Mouse (Mus musculus) frontal cortex, postnatal 10 days (tissue): ENCODE measurements around the gene Stfa1.
"Not testable (repeated sequence)": the region's sequence is repeated elsewhere in the genome, so short reads cannot be mapped to it uniquely, and the experiment has no call there.

ENCODE experiments used
- DNase-seq, 2 experiments: peaks; one replicate each; pipeline ENCODE4 v3.0.0; 2022; ENCODE audit warnings: low spot score in 2 of 2, mixed read lengths in 1 of 2

Stfa1 gene

GRCm38 (mm10) chr16:36276796-36277195, at the start of gene Stfa1:
Gene Stfa1 (plus strand): TSS chr16:36276951.
- DNase-seq: not testable (repeated sequence)

- not testable (repeated sequence) for DNase-seq
Observed at GRCm38 (mm10) chr16:36260585-36260984, 16.2 kb upstream of the Stfa1 start.

GRCm38 (mm10) chr16:36289140-36289539, 12.4 kb downstream of the Stfa1 start:
- DNase-seq: no peak

- no peak for DNase-seq
Observed at GRCm38 (mm10) chr16:36307631-36308030, 30.9 kb downstream of the Stfa1 start.

GRCm38 (mm10) chr16:36316111-36316510, 39.4 kb downstream of the Stfa1 start:
- DNase-seq: not testable (repeated sequence)

GRCm38 (mm10) chr16:36319286-36319685, 42.5 kb downstream of the Stfa1 start:
- no peak for DNase-seq

GRCm38 (mm10) chr16:36334232-36334631, 57.5 kb downstream of the Stfa1 start, which contains the start of gene BC117090:
Gene BC117090 (minus strand): TSS chr16:36334332.
- DNase-seq: no peak
